Mouse (Mus musculus) forebrain, embryonic 10.5 days (tissue): ENCODE results near the gene Rnf113a1. TPM values are rescaled to one million over a fixed set of nuclear protein-coding genes. Genes with fewer than 3 reads are reported as not detected.
"Not testable (repeated sequence)": the region's sequence is repeated elsewhere in the genome, so short reads cannot be mapped to it uniquely, and the experiment has no call there.

ENCODE experiments used
- DNase-seq: peaks from one replicate; pipeline ENCODE4 v3.0.0-alpha.2; 2017; ENCODE audit warnings: low spot score; ENCODE audit errors: extremely low spot score
- H3K27ac ChIP-seq: fragments of 300-500 bp; sonication (generic); 2 replicates; pipeline ENCODE4 v1.5.1; 2016; ENCODE audit warnings: mild to moderate bottlenecking
- H3K27me3 ChIP-seq: fragments of 300-500 bp; sonication (generic); 2 replicates; pipeline ENCODE4 v1.6.1; 2016; ENCODE audit warnings: mild to moderate bottlenecking; ENCODE audit not compliant: poor library complexity, severe bottlenecking
- H3K36me3 ChIP-seq: fragments of 300-500 bp; sonication (generic); replicated peaks from 2 replicates; pipeline ENCODE4 v1.6.1; 2016; ENCODE audit warnings: mild to moderate bottlenecking, moderate library complexity
- H3K4me1 ChIP-seq: fragments of 300-500 bp; sonication (generic); 2 replicates; pipeline ENCODE4 v1.6.1; 2016
- H3K4me3 ChIP-seq: fragments of 300-500 bp; sonication (generic); 2 replicates; pipeline ENCODE4 v1.5.1; 2016; ENCODE audit warnings: mild to moderate bottlenecking, moderate library complexity
- H3K9me3 ChIP-seq: fragments of 300-500 bp; sonication (generic); 2 replicates; pipeline ENCODE4 v1.6.1; 2016; ENCODE audit warnings: mild to moderate bottlenecking, moderate library complexity
- WGBS: fragments of 180-500 bp; shearing (Covaris S2); methylation state at CpG from one replicate; pipeline ENCODE4 v1.1.7; 2016; 5-methylcytosine and 5-hydroxymethylcytosine counted together
- polyA plus RNA-seq: library from polyadenylated mRNA; unstranded; fragments of >200 nt; fragmentation: Nextera tagmentation; extraction: Ambion mirVana; gene quantifications from 2 replicates; pipeline ENCODE4 v1.2.1, GENCODE M21; 2016

The Rnf113a1 gene
- polyA plus RNA-seq, 1 experiment from 2014 or later: 11.2 TPM

DNA sequence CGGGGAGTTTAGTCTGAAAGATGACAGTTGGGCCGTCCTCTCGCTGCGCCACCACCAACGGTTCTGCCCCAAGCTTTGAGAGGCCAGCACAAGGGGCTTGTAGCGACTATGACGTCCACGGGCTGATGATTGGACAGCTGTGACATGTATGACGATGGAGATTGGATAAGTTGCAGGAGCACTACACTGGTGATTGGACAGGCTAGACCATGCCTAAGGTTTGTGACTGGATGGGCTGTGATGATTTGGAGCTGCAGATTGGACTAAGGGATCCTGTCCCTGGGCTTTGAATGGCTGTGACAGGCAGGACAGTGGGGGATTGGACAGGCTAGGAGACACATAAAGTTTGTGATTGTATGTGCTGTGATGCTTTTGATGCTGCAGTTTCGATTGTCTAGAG lies 19.9 kb downstream of the Rnf113a1 start, which contains the start of gene Gm9:
Gm9 (minus strand) TSS at position 101 of the 400 bp plus-strand sequence.
- 92% methylated on average over 10 of the region's 10 CpGs for WGBS
- Histone ChIP-seq H3K4me1 (no peaks in the 10 kb centered on the region), H3K4me3 (no peak within 1 kb of the TSS), H3K9me3 (no peaks in the 10 kb centered on the region), H3K27me3 (no peaks in the 10 kb centered on the region), H3K27ac (no peak within 1 kb of the TSS), H3K36me3 (no peaks in the 10 kb centered on the region)
- DNase-seq: no peak

DNA sequence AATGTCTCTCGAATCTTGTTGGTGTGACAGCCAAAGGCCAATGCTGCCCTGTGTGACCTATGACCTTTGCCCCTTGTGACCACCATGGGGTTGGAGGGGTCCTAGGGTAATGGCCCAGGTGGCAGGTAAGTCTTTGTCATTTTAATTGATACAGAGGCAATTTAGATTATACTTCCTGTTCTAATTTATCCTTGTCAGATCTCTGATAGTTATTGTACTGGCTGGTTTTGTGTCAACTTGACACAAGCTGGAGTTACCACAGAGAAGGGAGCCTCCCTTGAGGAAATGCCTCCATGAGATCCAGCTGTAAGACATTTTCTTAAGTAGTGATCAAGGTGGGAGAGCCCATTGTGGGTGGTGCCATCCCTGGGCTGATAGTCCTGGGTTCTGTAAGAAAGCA lies 31.1 kb downstream of the Rnf113a1 start, which contains the start of gene Rhox1:
Rhox1 (minus strand) TSS at position 101 of the 400 bp plus-strand sequence.
- H3K27ac ChIP-seq, H3K27me3 ChIP-seq, H3K4me1 ChIP-seq, H3K36me3 ChIP-seq, H3K9me3 ChIP-seq, H3K4me3 ChIP-seq, DNase-seq: not testable (repeated sequence)
- 85% methylated on average over 1 of the region's 1 CpGs for WGBS

Other genes starting within 250 kb of the Rnf113a1 start
- gene Sept6, start 199.5 kb upstream of the Rnf113a1 start, polyA plus RNA-seq: 33.6 and 34.5 TPM in 2 replicates
- not detected in 2 replicates for gene Sowahd, start 142.4 kb upstream of the Rnf113a1 start, polyA plus RNA-seq
- gene Rpl39, start 105.8 kb upstream of the Rnf113a1 start, polyA plus RNA-seq: 489 and 493 TPM in 2 replicates
- 23.7 and 23.9 TPM in 2 replicates for gene Upf3b, start 80.9 kb upstream of the Rnf113a1 start, polyA plus RNA-seq
- 19.6 and 21.2 TPM in 2 replicates for gene Nkap, start 64.5 kb upstream of the Rnf113a1 start, polyA plus RNA-seq
- 0.09 and 0.17 TPM in 2 replicates for gene Akap14, start 22.4 kb upstream of the Rnf113a1 start, polyA plus RNA-seq
- gene Ndufa1, start 82 bp upstream of the Rnf113a1 start, polyA plus RNA-seq: 376 and 385 TPM in 2 replicates
- not detected in 2 replicates for gene Gm9, start 19.8 kb downstream of the Rnf113a1 start, polyA plus RNA-seq
- not detected in 2 replicates for gene Rhox1, start 31.0 kb downstream of the Rnf113a1 start, polyA plus RNA-seq
- not detected in 2 replicates for gene Rhox2a, start 53.7 kb downstream of the Rnf113a1 start, polyA plus RNA-seq
- gene Rhox3a, start 58.7 kb downstream of the Rnf113a1 start, polyA plus RNA-seq: not detected in 2 replicates
- not detected in 2 replicates for gene Rhox4a, start 74.1 kb downstream of the Rnf113a1 start, polyA plus RNA-seq
- not detected in 2 replicates for gene Rhox3a2, start 188.8 kb downstream of the Rnf113a1 start, polyA plus RNA-seq
- 0.27 and 0.32 TPM in 2 replicates for gene Rhox4a2, start 199.6 kb downstream of the Rnf113a1 start, polyA plus RNA-seq
- gene Rhox2b, start 220.8 kb downstream of the Rnf113a1 start, polyA plus RNA-seq: not detected in 2 replicates
- gene Rhox4b, start 241.2 kb downstream of the Rnf113a1 start, polyA plus RNA-seq: not detected in 2 replicates